Mouse (Mus musculus) neural tube, embryonic 11.5 days (tissue): ENCODE measurements at regions not wholly inside any gene's neighbourhood (a gene's known extent, or its start where the extent isn't known, plus 50 kb on each side); places are given as distances from the start of the nearest gene placed in this dataset.
A peak's percentile ranks its signal among the peaks of the same experiment; 100 is the strongest.

Experiments
- ATAC-seq: fragments of 200-750 bp; cut with Nextera tagmentation; 2 replicates; pipeline ENCODE4 v1.8.0; 2017; ENCODE audit warnings: moderate number of reproducible peaks, mild to moderate bottlenecking, moderate TSS enrichment, moderate library complexity; ENCODE audit not compliant: insufficient read depth, low FRiP score, low TSS enrichment
- DNase-seq: peaks from one replicate; pipeline ENCODE4 v3.0.0-alpha.2; 2015; ENCODE audit warnings: low spot score
- H3K27ac ChIP-seq: fragments of 300-500 bp; sonication (generic); 2 replicates; pipeline ENCODE4 v1.5.1; 2014; ENCODE audit warnings: low read depth, mild to moderate bottlenecking, low read length
- H3K27me3 ChIP-seq: fragments of 300-500 bp; sonication (generic); 2 replicates; pipeline ENCODE4 v1.6.1; 2014; ENCODE audit warnings: mild to moderate bottlenecking, low read length, mixed read lengths; ENCODE audit not compliant: control insufficient read depth, insufficient read depth
- H3K36me3 ChIP-seq: fragments of 300-500 bp; sonication (generic); 2 replicates; pipeline ENCODE4 v1.6.1; 2014; ENCODE audit warnings: mild to moderate bottlenecking, low read length, moderate library complexity, mixed read lengths; ENCODE audit not compliant: control insufficient read depth, insufficient read depth
- H3K4me1 ChIP-seq: fragments of 300-500 bp; sonication (generic); 2 replicates; pipeline ENCODE4 v1.6.1; 2014; ENCODE audit warnings: low read length, mixed read lengths; ENCODE audit not compliant: control insufficient read depth, insufficient read depth
- H3K4me2 ChIP-seq: fragments of 300-500 bp; sonication (generic); 2 replicates; pipeline ENCODE4 v1.6.1; 2014; ENCODE audit warnings: low read depth, mild to moderate bottlenecking, moderate library complexity
- H3K4me3 ChIP-seq: fragments of 300-500 bp; sonication (generic); 2 replicates; pipeline ENCODE4 v1.5.1; 2014; ENCODE audit warnings: low read depth, low read length
- H3K9ac ChIP-seq: fragments of 300-500 bp; sonication (generic); 2 replicates; pipeline ENCODE4 v1.6.1; 2014; ENCODE audit warnings: mild to moderate bottlenecking, low read length
- H3K9me3 ChIP-seq: fragments of 300-500 bp; sonication (generic); 2 replicates; pipeline ENCODE4 v1.6.1; 2016; ENCODE audit warnings: low read length; ENCODE audit not compliant: control insufficient read depth
- WGBS: fragments of 180-500 bp; shearing (Covaris S2); extraction: QIAGEN DNeasy Blood & Tissue Kit; methylation state at CpG from one replicate; pipeline ENCODE4 v1.1.7; 2014; 5-methylcytosine and 5-hydroxymethylcytosine counted together

DNA sequence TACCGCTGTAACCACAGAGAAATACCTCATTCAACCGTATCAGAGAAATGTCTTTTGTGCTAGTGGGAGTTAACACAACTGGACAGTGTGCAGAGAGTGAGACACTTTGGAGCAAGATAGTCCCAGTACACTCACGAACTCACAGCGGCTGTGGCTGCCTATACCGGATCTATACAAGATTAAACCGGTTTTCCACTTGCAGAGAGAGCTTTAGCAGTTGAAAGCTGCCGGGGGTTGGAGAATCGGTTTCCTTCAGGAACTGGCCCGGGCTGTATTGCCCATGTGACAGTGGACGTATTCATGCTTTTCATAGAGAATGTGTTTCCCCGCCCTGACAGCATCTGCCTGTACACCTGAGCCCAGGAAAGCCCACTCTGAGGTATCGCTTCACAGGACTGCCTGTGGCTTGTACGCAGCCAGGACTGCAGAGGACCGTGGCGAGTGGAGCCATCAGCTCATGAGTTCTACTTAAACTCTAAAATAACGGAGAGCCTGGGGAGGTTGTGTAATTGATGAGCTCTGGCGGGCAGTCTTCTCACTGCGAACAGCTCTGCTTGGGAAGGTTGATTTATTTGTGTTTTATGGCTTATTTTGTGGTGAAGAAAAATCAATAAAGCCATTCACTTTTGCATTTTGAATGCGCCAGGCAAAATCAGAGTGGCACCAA lies 602.8 kb downstream of the Plekhb2 start:
- WGBS = 77% methylated on average over 19 of the region's 19 CpGs
- no peak overlapping the region for H3K27ac ChIP-seq
- H3K9me3 ChIP-seq = no peaks in the 10 kb centered on the region
- no peak overlapping the region for H3K4me3 ChIP-seq
- H3K27me3 ChIP-seq = no peaks in the 10 kb centered on the region
- ATAC-seq (no peak), DNase-seq (peak; percentile 12)
- H3K4me2 ChIP-seq = no peak overlapping the region
- no peak overlapping the region for H3K9ac ChIP-seq
- no peaks in the 10 kb centered on the region for H3K36me3 ChIP-seq
- H3K4me1 ChIP-seq = 0 out of 2 replicates have a peak, but pooled peaks cover 1% of the 10 kb centered on the region

- no peak overlapping the region for H3K9ac ChIP-seq
- 20% methylated on average over 9 of the region's 9 CpGs for WGBS
- no peaks in the 10 kb centered on the region for H3K27me3 ChIP-seq
- H3K4me3 ChIP-seq = no peak overlapping the region
- peak overlapping the region; percentile 60; the same call in 1 of the 2 replicates for H3K27ac ChIP-seq
- ATAC-seq (peak; percentile 93), DNase-seq (peak; percentile 48)
- no peaks in the 10 kb centered on the region for H3K9me3 ChIP-seq
- H3K4me1 ChIP-seq = peaks cover 7% of the 10 kb centered on the region; the same call in 1 of the 2 replicates
- no peak overlapping the region for H3K4me2 ChIP-seq
- no peaks in the 10 kb centered on the region for H3K36me3 ChIP-seq
Measured at GRCm38 (mm10) chr1:35457591-35457990, 607.8 kb downstream of the Plekhb2 start.

DNA sequence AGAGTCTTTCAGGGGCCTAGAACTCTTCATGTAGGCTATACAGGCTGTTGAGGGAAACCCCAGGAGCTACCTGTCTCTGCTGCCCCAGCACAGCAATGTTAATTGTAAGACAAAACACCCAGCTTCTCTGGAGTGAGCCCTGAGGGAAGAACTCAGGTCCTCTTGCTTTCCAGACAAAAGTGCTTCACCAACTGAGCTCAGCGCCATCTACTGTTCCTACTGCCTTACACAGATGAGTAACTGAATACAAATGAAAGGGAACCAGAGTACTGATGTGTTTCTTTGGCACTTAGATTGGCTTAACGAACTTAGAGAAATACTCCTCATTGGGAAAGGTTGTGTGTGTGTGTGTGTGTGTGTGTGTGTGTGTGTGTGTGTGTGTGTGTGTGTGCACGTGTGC lies 603.1 kb upstream of the Hs6st1 start:
- Histone ChIP-seq H3K36me3 (no peaks in the 10 kb centered on the region), H3K27me3 (no peaks in the 10 kb centered on the region), H3K4me1 (no peaks in the 10 kb centered on the region), H3K9ac (no peak overlapping the region), H3K4me2 (no peak overlapping the region), H3K27ac (no peak overlapping the region), H3K9me3 (no peaks in the 10 kb centered on the region; the same call in 1 of the 2 replicates), H3K4me3 (no peak overlapping the region)
- ATAC-seq = no peak
- no peak for DNase-seq
- 54% methylated on average over 3 of the region's 3 CpGs for WGBS

- WGBS = 55% methylated on average over 4 of the region's 4 CpGs
- no peak overlapping the region for H3K27ac ChIP-seq
Measured at GRCm38 (mm10) chr1:35469185-35469753, 598.9 kb upstream of the Hs6st1 start.

DNA sequence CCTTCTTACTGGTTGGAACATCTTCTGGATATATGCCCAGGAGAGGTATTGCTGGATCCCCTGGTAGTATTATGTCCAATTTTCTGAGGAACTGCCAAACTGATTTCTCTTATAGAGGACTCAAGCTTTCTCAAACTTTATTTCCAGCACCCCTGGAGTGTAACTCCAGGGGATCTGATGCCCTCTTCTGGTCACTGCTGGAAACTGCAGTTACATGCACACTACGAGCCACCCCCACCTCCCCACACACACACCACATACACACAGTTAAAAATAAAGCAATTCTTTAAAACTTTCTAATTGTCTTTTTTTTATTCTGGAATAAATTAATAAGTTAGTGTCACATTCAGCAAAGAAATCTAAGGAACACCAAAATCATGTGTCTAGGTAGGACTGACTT lies 589.9 kb upstream of the Hs6st1 start:
- WGBS = 83% methylated on average over 1 of the region's 1 CpGs
- ATAC-seq = no peak
- H3K27ac ChIP-seq = no peak overlapping the region

More at GRCm38 (mm10) chr1:35469185-35469753, 598.9 kb upstream of the Hs6st1 start:
- H3K4me2 ChIP-seq = no peak overlapping the region
- ATAC-seq (no peak), DNase-seq (peak; percentile 35)
- H3K4me1 ChIP-seq = no peaks in the 10 kb centered on the region
- no peaks in the 10 kb centered on the region for H3K36me3 ChIP-seq
- H3K9ac ChIP-seq = no peak overlapping the region
- no peak overlapping the region for H3K4me3 ChIP-seq
- no peaks in the 10 kb centered on the region for H3K27me3 ChIP-seq
- H3K9me3 ChIP-seq = no peaks in the 10 kb centered on the region; the same call in 1 of the 2 replicates

GRCm38 (mm10) chr1:35495963-35496362 lies 572.2 kb upstream of the Hs6st1 start:
- no peak for ATAC-seq
- Histone ChIP-seq H3K36me3 (no peaks in the 10 kb centered on the region), H3K4me1 (no peaks in the 10 kb centered on the region), H3K9me3 (no peaks in the 10 kb centered on the region), H3K27ac (no peak overlapping the region), H3K27me3 (no peaks in the 10 kb centered on the region), H3K4me3 (no peak overlapping the region), H3K4me2 (no peak overlapping the region), H3K9ac (no peak overlapping the region)
- no peak for DNase-seq
- 54% methylated on average over 5 of the region's 5 CpGs for WGBS

More for the DNA sequence above, 589.9 kb upstream of the Hs6st1 start:
- Histone ChIP-seq H3K4me1 (no peaks in the 10 kb centered on the region), H3K4me2 (no peak overlapping the region), H3K36me3 (no peaks in the 10 kb centered on the region), H3K9me3 (no peaks in the 10 kb centered on the region; the same call in 1 of the 2 replicates), H3K4me3 (no peak overlapping the region), H3K27me3 (no peaks in the 10 kb centered on the region), H3K9ac (no peak overlapping the region)
- DNase-seq = no peak

DNA sequence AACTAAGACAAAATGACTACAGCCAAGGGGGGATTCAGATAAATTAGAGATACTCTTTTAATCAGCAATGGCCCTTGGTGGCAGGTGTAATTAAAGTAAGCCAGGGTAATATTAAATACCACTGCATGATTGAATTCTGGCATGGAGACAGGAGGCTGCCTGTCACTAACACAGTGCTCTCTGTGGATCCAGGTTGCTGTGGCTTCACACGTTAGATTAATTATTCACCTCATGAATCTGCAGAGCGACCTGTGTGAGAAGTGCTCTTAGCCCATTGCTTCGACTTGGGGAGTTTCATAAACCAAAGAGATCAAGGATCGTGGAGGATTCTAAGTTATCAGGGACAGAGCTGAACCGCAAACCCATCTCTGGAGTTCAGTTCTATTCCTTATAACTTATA lies 545.2 kb upstream of the Hs6st1 start:
- H3K36me3 ChIP-seq = no peaks in the 10 kb centered on the region
- no peak overlapping the region for H3K9ac ChIP-seq
- H3K27me3 ChIP-seq = no peaks in the 10 kb centered on the region
- no peaks in the 10 kb centered on the region for H3K4me1 ChIP-seq
- DNase-seq = no peak
- H3K4me3 ChIP-seq = no peak overlapping the region
- no peaks in the 10 kb centered on the region for H3K9me3 ChIP-seq
- 89% methylated on average over 5 of the region's 5 CpGs for WGBS
- no peak overlapping the region for H3K4me2 ChIP-seq
- no peak overlapping the region for H3K27ac ChIP-seq
- no peak for ATAC-seq

DNA sequence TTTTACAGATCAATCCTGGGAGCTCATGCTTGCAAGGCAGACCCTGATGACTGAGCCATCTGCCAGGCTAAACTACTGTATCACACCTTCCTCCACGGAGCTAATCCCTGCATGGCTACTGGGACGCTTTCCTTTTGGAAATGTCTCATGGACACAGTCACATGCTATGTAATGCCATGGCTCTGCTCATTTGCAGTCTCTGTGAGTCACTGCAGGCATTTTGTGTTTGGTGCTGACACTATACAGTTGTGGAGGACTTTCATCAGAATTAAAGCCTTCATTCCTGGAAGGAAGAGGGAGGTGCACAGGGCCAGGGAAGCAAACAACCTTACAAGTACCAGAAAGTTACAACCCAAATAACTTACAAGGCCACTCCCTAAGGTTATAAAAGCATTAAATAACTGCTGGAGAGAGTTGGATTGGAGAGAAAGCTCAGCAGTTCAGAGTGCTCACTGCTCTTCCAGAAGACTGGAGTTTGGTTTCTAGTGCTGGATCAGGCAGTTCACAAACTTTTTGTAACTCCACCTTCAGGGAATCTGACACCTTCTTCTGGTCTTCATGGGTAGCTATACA lies 544.3 kb upstream of the Hs6st1 start:
- Histone ChIP-seq H3K4me1 (no peaks in the 10 kb centered on the region), H3K9me3 (no peaks in the 10 kb centered on the region), H3K4me2 (no peak overlapping the region), H3K27me3 (no peaks in the 10 kb centered on the region), H3K36me3 (no peaks in the 10 kb centered on the region), H3K9ac (no peak overlapping the region), H3K4me3 (no peak overlapping the region), H3K27ac (no peak overlapping the region)
- ATAC-seq (no peak), DNase-seq (no peak)
- WGBS = 48% methylated on average over 2 of the region's 2 CpGs

DNA sequence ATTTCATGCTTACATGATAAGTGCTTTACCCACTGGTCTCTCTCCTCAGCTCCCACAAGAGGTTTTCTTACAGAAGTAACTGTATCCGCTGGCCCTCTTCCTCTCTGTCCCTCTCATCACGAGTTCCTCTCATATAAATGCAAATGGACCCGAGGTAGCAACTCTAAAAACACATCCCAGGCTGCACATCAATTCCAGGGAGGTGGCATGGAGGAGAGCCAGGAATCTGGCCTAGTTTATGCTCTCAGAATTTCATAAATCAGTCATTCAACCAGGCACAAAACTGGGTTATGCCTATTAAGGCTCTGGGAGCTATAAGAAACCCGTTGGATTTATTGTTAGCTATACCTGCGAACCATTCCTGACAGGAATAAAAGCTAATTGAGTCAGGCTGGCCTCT lies 543.4 kb upstream of the Hs6st1 start:
- 56% methylated on average over 5 of the region's 5 CpGs for WGBS
- no peak for ATAC-seq

More for the DNA sequence above, 543.4 kb upstream of the Hs6st1 start:
- H3K4me1 ChIP-seq = no peaks in the 10 kb centered on the region
- H3K27me3 ChIP-seq = no peaks in the 10 kb centered on the region
- no peaks in the 10 kb centered on the region for H3K36me3 ChIP-seq
- no peak overlapping the region for H3K4me3 ChIP-seq
- DNase-seq = no peak
- H3K27ac ChIP-seq = no peak overlapping the region
- H3K9me3 ChIP-seq = no peaks in the 10 kb centered on the region
- H3K4me2 ChIP-seq = no peak overlapping the region
- no peak overlapping the region for H3K9ac ChIP-seq
